Mouse (Mus musculus): ENCODE measurements around the gene Pnmt. TPM values are rescaled to one million over a fixed set of nuclear protein-coding genes. Genes with fewer than 3 reads are reported as not detected.
A peak's percentile ranks its signal among the peaks of the same experiment; 100 is the strongest.

Gene Pnmt
- polyA plus RNA-seq, 1 experiment from 2014 or later = 0.86 TPM

- Histone ChIP-seq H3K9me3 (ENCODE audit: control insufficient read depth, low read length) (no peaks in the 10 kb centered on the region), H3K4me2 (ENCODE audit: low read length) (peak within 1 kb of the TSS; percentile 76), H3K4me1 (ENCODE audit: control insufficient read depth in 2 of 2, insufficient read depth in 2 of 2, low read length in 2 of 2) (peaks cover 18 to 40% of the 10 kb centered on the region in 2 experiments), H3K4me3 (ENCODE audit: control insufficient read depth in 1 of 2, insufficient read depth in 1 of 2, low read depth in 1 of 2, low read length in 2 of 2) (peak within 1 kb of the TSS; percentile 65 to 97), H3K9ac (ENCODE audit: low read length) (peak within 1 kb of the TSS; percentile 78), H3K27me3 (ENCODE audit: control insufficient read depth, insufficient read depth, low read length) (no peaks in the 10 kb centered on the region), H3K27ac (replicated peaks in 1 of 2; ENCODE audit: control insufficient read depth in 1 of 2, insufficient read depth in 1 of 2, low read depth in 2 of 2, low read length in 2 of 2) (peak within 1 kb of the TSS; percentile 91 to 92), H3K36me3 (ENCODE audit: control insufficient read depth, insufficient read depth, low read length) (0 out of 2 replicates have a peak, but pooled peaks cover 5% of the 10 kb centered on the region)
- peak; percentile 74 for ATAC-seq (ENCODE audit: insufficient number of reproducible peaks, insufficient read depth, low FRiP score, low read depth)
- under 1% methylated on average over 59 of the region's 60 CpGs for WGBS
Observed at GRCm38 (mm10) chr11:98358161-98359083, 27.8 kb upstream of the Pnmt start, which contains the start of gene Stard3. Gene Stard3 (plus strand): TSS chr11:98358368.

GRCm38 (mm10) chr11:98360866-98361521, 25.3 kb upstream of the Pnmt start:
- 72% methylated on average over 9 of the region's 9 CpGs for WGBS
- H3K27ac ChIP-seq (replicated peaks in 1 of 2; ENCODE audit: control insufficient read depth in 1 of 2, insufficient read depth in 1 of 2, low read depth in 2 of 2, low read length in 2 of 2) = peak overlapping the region in 1 of 2 experiments; percentile 27; a peak in 2 of 4 replicates
- H3K4me1 ChIP-seq (ENCODE audit: control insufficient read depth in 2 of 2, insufficient read depth in 2 of 2, low read length in 2 of 2) = peaks cover 18 to 35% of the 10 kb centered on the region in 2 experiments

GRCm38 (mm10) chr11:98363817-98364216, 22.4 kb upstream of the Pnmt start:
- WGBS = 79% methylated on average over 5 of the region's 5 CpGs
- H3K27ac ChIP-seq (replicated peaks in 1 of 2; ENCODE audit: control insufficient read depth in 1 of 2, insufficient read depth in 1 of 2, low read depth in 2 of 2, low read length in 2 of 2) = no peak overlapping the region
- no peak for ATAC-seq (ENCODE audit: insufficient number of reproducible peaks, insufficient read depth, low FRiP score, low read depth)
- H3K9me3 ChIP-seq (ENCODE audit: control insufficient read depth, low read length) = no peaks in the 10 kb centered on the region
- no peak overlapping the region for H3K9ac ChIP-seq (ENCODE audit: low read length)
- 0 out of 2 replicates have a peak, but pooled peaks cover 8% of the 10 kb centered on the region for H3K36me3 ChIP-seq (ENCODE audit: control insufficient read depth, insufficient read depth, low read length)
- no peak overlapping the region for H3K4me2 ChIP-seq (ENCODE audit: low read length)
- H3K4me3 ChIP-seq (ENCODE audit: control insufficient read depth in 1 of 2, insufficient read depth in 1 of 2, low read depth in 1 of 2, low read length in 2 of 2) = no peak overlapping the region
- H3K27me3 ChIP-seq (ENCODE audit: control insufficient read depth, insufficient read depth, low read length) = no peaks in the 10 kb centered on the region
- H3K4me1 ChIP-seq (ENCODE audit: control insufficient read depth in 2 of 2, insufficient read depth in 2 of 2, low read length in 2 of 2) = peaks cover 30 to 43% of the 10 kb centered on the region in 2 experiments

More at GRCm38 (mm10) chr11:98360866-98361521, 25.3 kb upstream of the Pnmt start:
- no peak overlapping the region for H3K4me2 ChIP-seq (ENCODE audit: low read length)
- no peak for ATAC-seq (ENCODE audit: insufficient number of reproducible peaks, insufficient read depth, low FRiP score, low read depth)
- H3K27me3 ChIP-seq (ENCODE audit: control insufficient read depth, insufficient read depth, low read length) = no peaks in the 10 kb centered on the region
- H3K9me3 ChIP-seq (ENCODE audit: control insufficient read depth, low read length) = no peaks in the 10 kb centered on the region
- 0 out of 2 replicates have a peak, but pooled peaks cover 5% of the 10 kb centered on the region for H3K36me3 ChIP-seq (ENCODE audit: control insufficient read depth, insufficient read depth, low read length)
- 0 out of 2 replicates have a peak overlapping the region, but pooled peaks have one; percentile 2 for H3K9ac ChIP-seq (ENCODE audit: low read length)
- H3K4me3 ChIP-seq (ENCODE audit: control insufficient read depth in 1 of 2, insufficient read depth in 1 of 2, low read depth in 1 of 2, low read length in 2 of 2) = no peak overlapping the region

GRCm38 (mm10) chr11:98364410-98364809, 21.8 kb upstream of the Pnmt start:
- H3K9ac ChIP-seq (ENCODE audit: low read length) = no peak overlapping the region
- H3K9me3 ChIP-seq (ENCODE audit: control insufficient read depth, low read length) = no peaks in the 10 kb centered on the region
- ATAC-seq (ENCODE audit: insufficient number of reproducible peaks, insufficient read depth, low FRiP score, low read depth) = no peak
- no peak overlapping the region for H3K27ac ChIP-seq (replicated peaks in 1 of 2; ENCODE audit: control insufficient read depth in 1 of 2, insufficient read depth in 1 of 2, low read depth in 2 of 2, low read length in 2 of 2)
- H3K27me3 ChIP-seq (ENCODE audit: control insufficient read depth, insufficient read depth, low read length) = no peaks in the 10 kb centered on the region
- H3K4me3 ChIP-seq (ENCODE audit: control insufficient read depth in 1 of 2, insufficient read depth in 1 of 2, low read depth in 1 of 2, low read length in 2 of 2) = no peak overlapping the region
- WGBS = 89% methylated on average over 5 of the region's 5 CpGs
- 0 out of 2 replicates have a peak, but pooled peaks cover 8% of the 10 kb centered on the region for H3K36me3 ChIP-seq (ENCODE audit: control insufficient read depth, insufficient read depth, low read length)
- H3K4me1 ChIP-seq (ENCODE audit: control insufficient read depth in 2 of 2, insufficient read depth in 2 of 2, low read length in 2 of 2) = peaks cover 27 to 43% of the 10 kb centered on the region in 2 experiments
- H3K4me2 ChIP-seq (ENCODE audit: low read length) = no peak overlapping the region

- Histone ChIP-seq H3K4me2 (ENCODE audit: low read length) (no peak overlapping the region), H3K4me3 (ENCODE audit: control insufficient read depth in 1 of 2, insufficient read depth in 1 of 2, low read depth in 1 of 2, low read length in 2 of 2) (no peak overlapping the region), H3K27me3 (ENCODE audit: control insufficient read depth, insufficient read depth, low read length) (no peaks in the 10 kb centered on the region), H3K36me3 (ENCODE audit: control insufficient read depth, insufficient read depth, low read length) (0 out of 2 replicates have a peak, but pooled peaks cover 8% of the 10 kb centered on the region), H3K27ac (replicated peaks in 1 of 2; ENCODE audit: control insufficient read depth in 1 of 2, insufficient read depth in 1 of 2, low read depth in 2 of 2, low read length in 2 of 2) (peak overlapping the region in 1 of 2 experiments; percentile 55; a peak in 2 of 4 replicates), H3K9me3 (ENCODE audit: control insufficient read depth, low read length) (no peaks in the 10 kb centered on the region), H3K4me1 (ENCODE audit: control insufficient read depth in 2 of 2, insufficient read depth in 2 of 2, low read length in 2 of 2) (peaks cover 28 to 43% of the 10 kb centered on the region in 2 experiments), H3K9ac (ENCODE audit: low read length) (no peak overlapping the region)
- no peak for ATAC-seq (ENCODE audit: insufficient number of reproducible peaks, insufficient read depth, low FRiP score, low read depth)
- 73% methylated on average over 10 of the region's 10 CpGs for WGBS
Observed at GRCm38 (mm10) chr11:98366290-98366689, 20.0 kb upstream of the Pnmt start.

GRCm38 (mm10) chr11:98367171-98367862, 18.9 kb upstream of the Pnmt start:
- Histone ChIP-seq H3K4me3 (ENCODE audit: control insufficient read depth in 1 of 2, insufficient read depth in 1 of 2, low read depth in 1 of 2, low read length in 2 of 2) (no peak overlapping the region), H3K36me3 (ENCODE audit: control insufficient read depth, insufficient read depth, low read length) (0 out of 2 replicates have a peak, but pooled peaks cover 2% of the 10 kb centered on the region), H3K9me3 (ENCODE audit: control insufficient read depth, low read length) (no peaks in the 10 kb centered on the region), H3K4me1 (ENCODE audit: control insufficient read depth in 2 of 2, insufficient read depth in 2 of 2, low read length in 2 of 2) (peaks cover 36 to 47% of the 10 kb centered on the region in 2 experiments), H3K9ac (ENCODE audit: low read length) (no peak overlapping the region), H3K4me2 (ENCODE audit: low read length) (peak overlapping the region; percentile 2), H3K27me3 (ENCODE audit: control insufficient read depth, insufficient read depth, low read length) (no peaks in the 10 kb centered on the region), H3K27ac (replicated peaks in 1 of 2; ENCODE audit: control insufficient read depth in 1 of 2, insufficient read depth in 1 of 2, low read depth in 2 of 2, low read length in 2 of 2) (peak overlapping the region; percentile 73 to 86)
- no peak for ATAC-seq (ENCODE audit: insufficient number of reproducible peaks, insufficient read depth, low FRiP score, low read depth)
- WGBS = 35% methylated on average over 10 of the region's 10 CpGs

- 53% methylated on average over 7 of the region's 7 CpGs for WGBS
- Histone ChIP-seq H3K9me3 (ENCODE audit: control insufficient read depth, low read length) (no peaks in the 10 kb centered on the region), H3K9ac (ENCODE audit: low read length) (no peak overlapping the region), H3K4me1 (ENCODE audit: control insufficient read depth in 2 of 2, insufficient read depth in 2 of 2, low read length in 2 of 2) (peaks cover 36 to 50% of the 10 kb centered on the region in 2 experiments), H3K4me3 (ENCODE audit: control insufficient read depth in 1 of 2, insufficient read depth in 1 of 2, low read depth in 1 of 2, low read length in 2 of 2) (no peak overlapping the region), H3K36me3 (ENCODE audit: control insufficient read depth, insufficient read depth, low read length) (peaks cover 5% of the 10 kb centered on the region; the same call in 1 of the 2 replicates), H3K27me3 (ENCODE audit: control insufficient read depth, insufficient read depth, low read length) (no peaks in the 10 kb centered on the region), H3K27ac (replicated peaks in 1 of 2; ENCODE audit: control insufficient read depth in 1 of 2, insufficient read depth in 1 of 2, low read depth in 2 of 2, low read length in 2 of 2) (peak overlapping the region; percentile 73 to 86), H3K4me2 (ENCODE audit: low read length) (0 out of 2 replicates have a peak overlapping the region, but pooled peaks have one; percentile 2)
- no peak for ATAC-seq (ENCODE audit: insufficient number of reproducible peaks, insufficient read depth, low FRiP score, low read depth)
Observed at GRCm38 (mm10) chr11:98367863-98368186, 18.4 kb upstream of the Pnmt start.
